ENCODE assay signal across 8 mouse cellular contexts in genomic region chr10:78245225-78245547, GRCm38 (mm10). TPM values are rescaled to one million over a fixed set of nuclear protein-coding genes. Genes with fewer than 3 reads are reported as not detected.
DNase-seq lines count a peak whose midpoint lies in the region; ATAC-seq and TF ChIP-seq lines count a peak whose summit lies in the region.

No protein-coding gene starts in this region.

- H3K4me3 ChIP-seq in lung, embryonic 16.5 days (ENCODE audit: low read length) = peak overlapping the region; percentile 88
- H3K4me3 ChIP-seq in limb, embryonic 11.5 days (ENCODE audit: low read depth, low read length) = peak overlapping the region; percentile 91
- peak overlapping the region; percentile 84 for H3K4me3 ChIP-seq in small intestine, adult 2 months (ENCODE audit: low read depth, low read length)

- H3K27ac ChIP-seq in lung, embryonic 16.5 days (ENCODE audit: low read length) = no peak overlapping the region
- H3K27ac ChIP-seq in limb, embryonic 11.5 days (replicated peaks; ENCODE audit: low read depth, low read length) = no peak overlapping the region
- H3K27ac ChIP-seq in small intestine, adult 2 months (ENCODE audit: insufficient read depth, low read depth, low read length) = peak overlapping the region; percentile 76

- intact Hi-C loops in left cerebral cortex, postnatal 10 days (cut with DNase I) = no loop called here

- WGBS in lung, embryonic 16.5 days = 15% methylated on average over 7 of the region's 7 CpGs
- 25% methylated on average over 7 of the region's 7 CpGs for WGBS in limb, embryonic 11.5 days
- 8% methylated on average over 7 of the region's 7 CpGs for WGBS in small intestine, adult 2 months

- no peak for TF ChIP-seq POLR2A in small intestine, adult 2 months (IDR thresholded peaks at IDR 0.05; ENCODE audit: low read depth, low read length)

- no peak for DNase-seq in lung, postnatal 14 days
- no peak for DNase-seq in limb, embryonic 11.5 days (ENCODE audit: low spot score)
- no peak for DNase-seq in left cerebral cortex, postnatal 10 days (ENCODE audit: extremely low spot score in 1 of 2, low spot score in 2 of 2)
- no peak for DNase-seq in urinary bladder, postnatal 14 days (ENCODE audit: low spot score)
- DNase-seq in ovary, postnatal 10 days (ENCODE audit: low spot score) = no peak

- peak overlapping the region; percentile 99 for H3K4me2 ChIP-seq in lung, embryonic 16.5 days (ENCODE audit: low read depth, low read length)
- peak overlapping the region; percentile 96 for H3K4me2 ChIP-seq in limb, embryonic 11.5 days (ENCODE audit: low read depth, severe bottlenecking)

- peak overlapping the region; percentile 85 for H3K9ac ChIP-seq in lung, embryonic 16.5 days (ENCODE audit: low read length)
- H3K9ac ChIP-seq in limb, embryonic 11.5 days (ENCODE audit: low read length) = no peak overlapping the region; the same call in 1 of the 2 replicates

- no peak; the same call in 1 of the 2 replicates for ATAC-seq in lung, embryonic 16.5 days (ENCODE audit: low read depth)
- peak; percentile 45 for ATAC-seq in erythroblast, adult 5-6 weeks (replicated peaks; ENCODE audit: low FRiP score, poor library complexity, severe bottlenecking)
- peak; percentile 38; the same call in 1 of the 2 replicates for ATAC-seq in limb, embryonic 11.5 days (ENCODE audit: insufficient number of reproducible peaks, low FRiP score, low TSS enrichment, low read depth)

- no peaks in the 10 kb centered on the region for H3K27me3 ChIP-seq in lung, embryonic 16.5 days (ENCODE audit: control insufficient read depth, insufficient read depth, low read depth, low read length)
- H3K27me3 ChIP-seq in limb, embryonic 11.5 days (ENCODE audit: control insufficient read depth, insufficient read depth, low read length) = no peaks in the 10 kb centered on the region
- no peaks in the 10 kb centered on the region for H3K27me3 ChIP-seq in small intestine, adult 2 months (ENCODE audit: control insufficient read depth, insufficient read depth, low read length)

- no peak for TF ChIP-seq CTCF in small intestine, adult 2 months (IDR thresholded peaks at IDR 0.05; ENCODE audit: extremely low read depth, insufficient read length, insufficient replicate concordance, low read depth, low read length)

- H3K4me1 ChIP-seq in lung, embryonic 16.5 days (replicated peaks; ENCODE audit: control insufficient read depth, insufficient read depth, low read length) = peaks cover 13% of the 10 kb centered on the region
- peaks cover 6% of the 10 kb centered on the region; the same call in 1 of the 2 replicates for H3K4me1 ChIP-seq in limb, embryonic 11.5 days (ENCODE audit: control insufficient read depth, insufficient read depth, low read length)
- H3K4me1 ChIP-seq in small intestine, adult 2 months (ENCODE audit: control insufficient read depth, insufficient read depth, insufficient read length, low read length) = peaks cover 12% of the 10 kb centered on the region

- H3K9me3 ChIP-seq in lung, embryonic 16.5 days (ENCODE audit: control insufficient read depth, low read length) = no peaks in the 10 kb centered on the region
- H3K9me3 ChIP-seq in limb, embryonic 11.5 days (ENCODE audit: control insufficient read depth, low read length) = no peaks in the 10 kb centered on the region

- no peaks in the 10 kb centered on the region for H3K36me3 ChIP-seq in lung, embryonic 16.5 days (ENCODE audit: control insufficient read depth, insufficient read depth, low read length)
- no peaks in the 10 kb centered on the region for H3K36me3 ChIP-seq in limb, embryonic 11.5 days (ENCODE audit: control insufficient read depth, insufficient read depth, low read length)
- H3K36me3 ChIP-seq in small intestine, adult 2 months (ENCODE audit: control insufficient read depth, insufficient read depth, low read length) = no peaks in the 10 kb centered on the region

RNA-seq across cellular contexts. Expression of gene Trappc10, which starts 0.7 kb away (rescaled TPM):
- polyA plus RNA-seq in lung, embryonic 16.5 days (2015; fragmentation: Nextera tagmentation; extraction: Ambion mirVana) = 5.0 and 7.9 TPM in 2 replicates
- 48.3 and 50.0 TPM in 2 replicates for total RNA-seq in erythroblast, adult 5-6 weeks (2015; ENCODE audit: low replicate concordance)
- 37.9 and 41.1 TPM in 2 replicates for total RNA-seq in erythroblast, adult 5-6 weeks (2017; ENCODE audit: low replicate concordance)
- 12.0 and 14.4 TPM in 2 replicates for polyA plus RNA-seq in limb, embryonic 11.5 days (2014; fragmentation: Nextera tagmentation; extraction: Ambion mirVana)
- 35.1 and 69.9 TPM in 2 replicates for polyA plus RNA-seq in small intestine, adult 2 months (2012; rRNA removed)
- total RNA-seq in left cerebral cortex, postnatal 10 days (2021) = 10 to 100 TPM; 81.8 to 84.3 TPM
